Mouse (Mus musculus) c-Kit-positive CD71-negative TER-119-negative erythroid progenitor cells, embryonic 14.5 days (primary cell): Measurements from ENCODE around the gene Pecr.
"Not testable (repeated sequence)": the region's sequence is repeated elsewhere in the genome, so short reads cannot be mapped to it uniquely, and the experiment has no call there.

Source experiments
- DNase-seq: peaks from one replicate; pipeline ENCODE4 v3.0.0-alpha.2; 2013; ENCODE audit warnings: low read depth

The Pecr gene

DNA sequence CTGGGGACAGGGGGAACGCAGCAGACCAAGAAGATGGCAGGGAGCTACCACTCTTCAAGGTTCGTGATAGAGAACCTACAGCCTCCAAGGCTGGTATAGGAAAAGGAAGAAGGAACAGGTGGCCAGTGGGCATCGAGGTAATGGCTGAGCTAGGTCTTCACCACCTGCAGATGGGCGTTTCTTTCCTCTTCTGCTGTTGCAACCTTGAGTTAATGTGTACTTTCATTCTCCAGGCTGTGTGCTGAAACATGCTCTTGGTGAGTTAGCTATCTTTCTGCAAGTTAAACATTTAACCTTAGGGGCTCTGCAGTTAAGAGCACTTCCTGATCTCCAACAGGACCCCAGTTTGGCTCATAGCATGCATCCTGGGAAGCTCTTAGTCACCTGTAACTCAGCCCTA, 3.8 kb upstream of the Pecr start:
- DNase-seq, result no peak

DNA sequence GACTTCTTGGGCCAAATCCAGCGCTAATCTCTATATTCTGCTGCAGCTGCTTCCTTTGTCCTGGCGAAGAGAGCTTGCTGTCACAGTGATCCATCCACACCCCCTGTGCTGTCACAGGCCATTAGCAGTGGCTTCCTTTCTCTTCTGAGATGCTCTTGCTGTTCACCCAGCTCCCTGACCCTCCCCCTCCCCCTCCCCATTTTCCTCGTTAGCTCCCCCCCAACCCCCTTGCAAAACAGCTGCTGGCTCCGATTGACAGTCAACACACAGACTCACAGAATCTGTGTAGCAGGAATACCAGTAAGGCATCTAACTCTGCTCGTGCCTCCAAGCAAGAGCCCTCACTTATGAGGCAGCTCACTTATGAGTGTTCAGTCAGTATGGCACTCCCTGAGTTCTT, 2.8 kb upstream of the Pecr start:
- DNase-seq, result no peak

DNA sequence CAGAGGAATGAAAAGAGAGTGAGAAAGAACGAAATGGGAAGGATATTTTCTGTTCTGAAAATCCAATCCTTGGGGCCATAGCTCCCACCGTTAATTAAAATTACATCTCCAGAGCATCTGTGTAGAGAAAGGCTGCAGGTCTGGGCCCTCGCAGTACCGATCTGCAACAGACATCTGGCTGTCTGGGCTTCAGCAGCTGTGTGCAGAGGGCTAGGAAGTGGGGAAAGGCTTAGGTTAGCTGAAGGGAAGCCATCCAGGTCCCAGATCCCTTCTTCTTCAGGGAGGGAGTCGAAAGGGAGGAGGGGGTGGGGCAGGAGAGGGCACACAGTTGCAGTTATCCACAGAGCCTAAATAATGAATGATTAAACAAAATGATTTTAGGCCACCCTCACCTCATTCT, 425 bp upstream of the Pecr start:
- no peak for DNase-seq

DNA sequence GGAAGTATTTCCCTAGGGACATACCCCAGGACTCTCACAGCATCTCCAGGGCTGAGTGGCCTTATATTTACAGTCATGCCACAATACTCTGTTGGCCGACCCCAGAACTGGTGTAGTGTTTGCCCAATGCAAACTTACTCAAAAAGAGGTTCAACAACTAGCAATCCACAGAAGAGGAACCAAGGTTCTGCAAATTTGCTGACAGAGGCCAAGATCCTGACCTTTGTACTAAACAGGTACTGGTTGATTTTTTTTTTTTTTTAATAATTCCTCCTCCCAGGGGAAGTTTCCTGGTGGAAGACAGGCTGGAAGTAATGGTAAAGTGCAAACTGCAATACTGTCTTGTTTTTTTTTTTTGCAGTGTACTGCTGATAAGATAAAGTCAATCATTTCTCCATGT, 1.5 kb downstream of the Pecr start:
- no peak for DNase-seq

DNA sequence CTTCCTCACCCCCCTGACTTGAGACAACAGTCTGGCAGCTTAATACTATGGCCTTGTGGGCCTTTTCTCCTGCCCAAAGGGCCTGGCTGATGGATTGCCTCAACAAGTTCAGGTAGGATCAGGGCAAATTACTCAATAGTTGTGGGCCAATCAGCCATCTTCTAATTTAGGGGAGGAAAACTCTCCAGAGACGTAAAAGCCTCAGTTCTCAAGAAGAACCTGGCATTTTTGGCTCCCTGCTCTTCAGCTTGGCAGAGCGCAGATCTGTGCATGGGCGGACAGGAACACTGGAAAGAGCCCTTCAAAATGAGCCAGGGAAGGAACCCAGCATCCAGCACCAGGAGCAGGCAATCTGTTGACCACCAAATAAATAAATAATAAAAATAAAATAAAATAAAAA, 6.0 kb downstream of the Pecr start:
- no peak for DNase-seq

DNA sequence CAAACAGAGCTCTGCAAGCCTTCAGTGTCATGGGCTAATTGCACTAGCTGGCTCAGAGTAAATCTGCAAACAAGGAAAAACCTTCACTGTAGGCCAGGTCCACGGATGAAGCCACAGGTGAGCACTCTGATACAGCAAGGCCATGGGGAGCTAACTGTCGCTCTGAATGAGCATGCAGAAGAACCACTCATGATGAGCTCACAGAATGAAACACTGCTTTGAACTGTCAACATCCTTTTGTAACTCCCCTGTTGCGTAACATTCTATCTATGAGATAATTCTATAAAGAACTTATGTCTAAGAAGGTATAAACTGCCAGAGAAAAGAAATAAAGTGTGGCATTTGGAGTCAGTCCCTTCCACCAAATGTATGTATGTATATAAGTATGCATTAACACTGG, 21.0 kb downstream of the Pecr start:
- DNase-seq, result no peak

- DNase-seq, result no peak
Observed at GRCm38 (mm10) chr1:72256381-72257256, 27.5 kb downstream of the Pecr start.

GRCm38 (mm10) chr1:72255854-72256175, 28.3 kb downstream of the Pecr start:
- DNase-seq, result no peak

DNA sequence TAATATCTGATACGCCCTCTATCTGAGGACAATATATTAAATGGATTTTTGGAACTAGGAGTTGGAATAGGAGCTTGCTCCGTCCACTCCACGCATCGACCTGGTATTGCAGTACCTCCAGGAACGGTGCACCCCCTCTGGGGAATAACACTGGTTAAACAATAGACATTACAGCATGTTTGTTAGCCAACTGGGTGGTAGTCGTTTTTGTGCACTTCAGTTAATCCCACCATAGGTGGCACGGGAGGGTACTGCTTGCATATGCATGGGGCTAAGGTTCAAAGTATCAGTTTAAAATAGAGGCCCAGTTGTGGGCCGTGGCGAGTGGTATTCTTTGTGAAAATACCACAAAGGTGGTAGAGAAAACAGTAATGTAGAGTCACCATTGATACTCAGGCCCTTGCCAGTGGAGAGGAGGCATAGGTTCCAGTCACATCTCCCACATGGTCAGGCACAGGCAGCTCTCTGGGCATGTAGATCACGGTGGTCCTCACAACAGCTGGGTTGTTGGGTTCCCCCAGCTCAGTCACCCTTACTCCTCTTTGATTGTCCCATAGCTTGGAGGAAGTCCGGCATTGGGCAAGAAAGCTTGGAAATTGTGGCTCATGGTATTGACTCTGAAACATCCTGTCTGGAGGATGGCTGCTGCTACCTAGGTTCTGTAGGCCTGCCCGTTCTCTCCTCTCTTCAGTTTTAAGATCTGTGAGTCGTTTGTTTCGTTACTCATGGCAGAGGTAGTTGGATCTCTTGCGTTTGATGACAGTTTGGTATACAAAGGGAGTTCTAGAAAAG, 28.9 kb downstream of the Pecr start:
- peak; percentile 78 for DNase-seq

DNA sequence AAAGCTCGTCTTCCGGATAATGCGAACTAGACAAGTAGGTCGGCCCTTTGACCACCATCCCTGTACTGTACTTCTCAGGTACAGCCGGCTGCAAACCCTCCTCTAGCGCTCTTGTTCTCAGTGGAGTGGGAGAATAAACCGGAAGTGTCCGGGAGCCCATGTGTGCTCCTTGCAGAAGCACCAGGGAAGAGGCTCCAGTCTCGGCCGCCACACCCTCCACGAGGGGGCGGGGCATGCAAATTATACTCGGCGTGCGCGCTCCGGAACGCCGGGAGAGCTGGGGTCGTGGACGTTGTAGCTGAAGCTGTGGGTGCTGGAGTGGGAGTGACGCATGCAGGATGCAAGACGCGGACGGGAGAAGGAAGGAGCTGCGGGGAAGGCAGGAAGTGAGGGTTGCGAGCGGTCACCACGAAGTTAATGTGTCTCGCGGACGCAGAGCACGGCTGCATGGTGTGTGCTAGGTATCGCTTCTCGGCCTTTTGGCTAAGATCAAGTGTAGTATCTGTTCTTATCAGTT, 29.5 kb downstream of the Pecr start:
- peak; percentile 83 for DNase-seq

DNA sequence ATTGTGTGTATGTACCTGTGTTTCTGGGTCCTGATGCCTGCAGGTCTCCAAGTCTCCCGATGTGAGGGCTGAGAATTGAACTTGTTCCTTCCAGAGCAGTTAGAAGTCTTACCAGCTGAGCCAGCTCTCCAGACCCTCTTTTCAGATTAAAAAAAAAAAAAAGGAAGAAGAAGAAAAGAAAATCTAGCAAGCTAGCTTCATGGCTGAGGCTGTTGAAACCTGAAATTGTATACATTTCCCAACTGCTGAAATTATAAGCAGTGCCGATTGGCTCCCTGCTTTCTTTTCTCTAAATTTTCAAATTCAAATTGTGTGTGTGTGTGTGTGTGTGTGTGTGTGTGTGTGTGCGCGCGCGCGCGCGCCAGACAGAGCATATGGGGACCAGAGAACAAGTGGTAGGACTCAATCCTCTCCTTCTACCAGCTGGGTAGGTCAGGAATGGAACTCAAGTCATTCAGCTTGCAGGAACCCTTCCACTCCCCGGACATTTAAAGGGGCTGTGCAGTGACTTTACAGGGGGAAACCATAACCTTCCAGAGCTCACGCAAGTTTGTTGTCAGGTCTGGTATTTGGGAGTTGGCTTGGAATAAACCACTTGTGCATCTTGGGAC, 30.1 kb downstream of the Pecr start:
- no peak for DNase-seq

- no peak for DNase-seq
Observed at GRCm38 (mm10) chr1:72251806-72252205, 32.3 kb downstream of the Pecr start.

- not testable (repeated sequence) for DNase-seq
Observed at GRCm38 (mm10) chr1:72248226-72248737, 35.8 kb downstream of the Pecr start.

DNA sequence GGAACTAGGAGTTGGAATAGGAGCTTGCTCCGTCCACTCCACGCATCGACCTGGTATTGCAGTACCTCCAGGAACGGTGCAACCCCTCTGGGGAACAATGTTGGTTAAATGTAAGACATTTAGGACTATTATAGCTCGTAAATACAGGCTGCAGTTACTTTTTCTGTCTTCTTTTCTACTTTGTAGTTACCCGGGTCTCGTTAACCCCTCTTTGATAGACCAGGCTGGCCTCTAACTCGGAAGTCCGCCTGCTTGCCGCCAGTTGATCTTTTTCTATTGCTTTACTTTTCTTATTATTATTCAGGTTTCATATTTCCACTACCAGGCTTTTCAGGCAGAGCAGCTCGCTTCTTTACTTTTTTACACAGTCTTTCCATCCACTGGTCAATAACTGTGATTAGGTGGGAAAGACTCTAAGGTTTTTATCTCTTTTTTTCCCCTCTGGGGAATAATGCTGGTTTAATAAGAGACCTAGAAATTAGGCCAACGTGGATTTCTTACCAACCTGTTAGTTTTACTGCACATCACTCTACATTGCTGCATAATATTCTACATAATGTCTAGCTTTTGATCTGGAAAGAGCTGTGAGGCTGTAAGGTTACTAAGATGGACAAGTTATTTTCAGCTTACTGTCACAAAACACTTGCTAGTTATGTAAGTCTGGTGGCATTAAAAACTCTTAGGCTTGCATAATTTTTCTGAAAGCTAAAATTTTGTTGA, 39.6 kb downstream of the Pecr start:
- DNase-seq, result peak; percentile 70

DNA sequence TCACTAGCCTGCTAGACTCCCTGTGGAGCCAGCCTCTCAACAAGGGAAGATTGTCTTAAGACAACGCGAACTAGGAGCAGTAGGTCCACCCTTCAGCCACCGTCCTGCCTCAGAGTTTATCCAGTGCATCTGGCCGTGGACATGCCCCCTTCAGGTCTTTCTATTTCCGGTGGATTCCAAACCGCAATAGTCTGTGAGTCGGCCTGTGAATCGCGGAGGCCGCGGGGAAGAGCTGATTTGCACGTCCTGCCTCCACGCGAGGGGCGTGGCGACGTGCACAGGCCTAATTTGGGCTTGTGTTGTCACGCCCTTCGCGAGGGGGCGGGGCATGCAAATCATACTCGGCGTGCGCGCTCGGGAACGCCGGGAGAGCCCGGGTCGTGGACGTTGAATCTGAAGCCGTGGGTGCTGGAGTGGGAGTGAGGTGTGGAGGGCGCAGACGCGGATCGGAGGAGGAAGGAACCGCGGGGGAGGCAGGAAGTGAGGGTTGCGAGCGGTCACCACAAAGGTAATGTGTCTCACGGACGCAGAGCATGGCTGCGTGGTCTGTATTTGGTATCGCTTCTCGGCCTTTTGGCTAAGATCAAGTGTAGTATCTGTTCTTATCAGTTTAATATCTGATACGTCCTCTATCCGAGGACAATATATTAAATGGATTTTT, 40.3 kb downstream of the Pecr start:
- DNase-seq, result peak; percentile 97

DNA sequence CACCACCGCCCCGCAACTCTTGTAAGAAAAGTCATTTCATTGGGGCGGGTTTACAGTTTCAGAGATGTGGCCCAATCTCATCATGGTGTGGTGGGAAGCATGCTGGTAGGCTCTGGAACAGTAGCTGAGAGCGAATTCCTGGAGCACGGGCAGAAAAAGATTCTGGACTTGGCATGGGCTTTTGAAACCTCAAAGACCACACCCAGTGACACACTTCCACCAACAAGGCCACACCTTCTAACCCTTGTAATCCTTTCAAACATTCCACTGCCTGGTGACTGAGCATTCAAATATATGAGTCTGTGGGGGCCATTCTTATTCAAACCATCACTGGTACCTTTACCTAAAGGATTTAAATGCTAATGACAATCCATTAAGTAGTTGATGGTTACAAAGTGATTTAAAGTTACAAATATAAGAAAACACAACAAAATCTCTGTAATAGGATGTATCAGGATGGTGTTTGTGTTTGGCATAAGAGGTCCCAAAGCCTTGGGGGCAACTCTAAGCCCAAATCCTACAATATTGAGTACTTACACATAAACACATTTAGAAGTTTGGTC, 41.5 kb downstream of the Pecr start:
- no peak for DNase-seq

DNA sequence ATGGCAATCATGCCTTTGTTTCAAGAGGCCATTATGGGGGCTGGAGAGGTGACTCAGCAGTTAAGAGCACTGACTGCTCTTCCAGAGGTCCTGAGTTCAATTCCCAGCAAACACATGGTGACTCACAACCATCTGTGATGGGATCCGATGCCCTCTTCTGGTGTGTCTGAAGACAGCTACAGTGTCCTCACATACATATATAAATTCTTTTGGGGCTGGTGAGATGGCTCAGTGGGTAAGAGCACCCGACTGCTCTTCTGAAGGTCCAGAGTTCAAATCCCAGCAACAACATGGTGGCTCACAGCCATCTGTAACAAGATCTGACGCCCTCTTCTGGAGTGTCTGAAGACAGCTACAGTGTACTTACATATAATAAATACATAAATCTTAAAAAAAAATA, 45.0 kb downstream of the Pecr start:
- DNase-seq, result not testable (repeated sequence)

DNA sequence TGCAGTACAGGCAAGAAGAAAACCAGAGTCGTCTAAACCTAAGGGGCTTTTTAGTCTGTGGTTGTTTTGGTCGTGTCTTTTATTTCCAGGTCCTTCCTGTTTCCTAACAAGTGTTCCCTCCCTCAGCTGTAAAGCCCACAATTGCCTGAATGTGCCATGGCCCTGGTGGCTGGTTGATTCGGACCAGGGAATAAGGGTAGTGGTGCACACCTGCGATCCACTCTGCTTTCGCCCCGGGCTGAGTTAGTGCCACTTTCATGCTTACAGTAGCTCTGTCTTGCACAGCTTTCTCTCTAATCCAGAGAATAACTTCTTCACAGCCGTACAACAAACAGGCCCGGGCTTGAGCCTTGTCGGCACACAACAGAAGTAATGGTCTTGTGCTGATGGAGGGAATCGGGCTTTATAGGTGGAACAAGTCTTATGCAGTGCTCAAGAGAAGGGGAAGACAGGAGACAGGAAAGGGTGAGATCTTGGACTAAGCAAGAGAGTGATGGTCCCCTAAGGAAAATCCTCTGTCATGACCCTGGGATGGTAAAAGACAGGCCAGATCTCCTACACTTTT, 46.0 kb downstream of the Pecr start:
- no peak for DNase-seq

DNA sequence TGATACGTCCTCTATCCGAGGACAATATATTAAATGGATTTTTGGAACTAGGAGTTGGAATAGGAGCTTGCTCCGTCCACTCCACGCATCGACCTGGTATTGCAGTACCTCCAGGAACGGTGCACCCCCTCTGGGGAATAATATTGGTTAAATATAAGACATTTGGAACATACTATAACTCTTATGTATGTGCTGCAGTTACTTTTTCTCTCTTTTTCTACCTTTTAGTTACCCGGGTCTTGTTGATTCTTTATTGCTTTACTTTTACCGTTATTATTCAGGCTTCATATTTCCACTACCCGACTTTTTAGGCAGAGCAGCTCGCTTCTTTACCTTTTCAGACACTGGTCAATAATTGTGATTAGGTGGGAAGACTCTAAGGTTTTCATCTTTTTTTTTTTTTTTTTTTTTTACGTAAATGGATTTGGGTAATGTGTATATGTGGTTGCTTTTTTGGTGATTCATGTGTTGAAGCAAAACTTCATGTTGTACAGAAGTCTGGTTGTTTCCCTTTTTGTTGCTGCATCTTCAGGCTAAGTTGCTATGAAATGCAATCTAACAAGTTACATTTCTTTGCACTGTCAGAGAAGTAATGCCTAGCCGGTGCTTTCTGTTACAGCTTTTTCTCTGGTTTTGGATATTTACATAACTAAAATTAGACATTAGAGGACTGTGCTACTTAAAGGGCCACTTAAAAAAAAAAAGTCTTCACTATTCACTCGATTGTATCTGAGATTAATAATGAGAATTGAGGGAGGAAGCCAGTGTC, 46.9 kb downstream of the Pecr start:
- peak; percentile 26 for DNase-seq
